Mouse (Mus musculus) lung, postnatal 0 days (tissue): ENCODE measurements around the gene Atp2b1. TPM values are rescaled to one million over a fixed set of nuclear protein-coding genes. Genes with fewer than 3 reads are reported as not detected.

Experiments used
- ATAC-seq: fragments of 200-750 bp; cut with Nextera tagmentation; 2 replicates; pipeline ENCODE4 v1.8.0; 2017; ENCODE audit warnings: moderate library complexity
- DNase-seq: peaks from one replicate; pipeline ENCODE4 v3.0.0-alpha.2; 2016; ENCODE audit warnings: low spot score
- H3K27ac ChIP-seq: fragments of 300-500 bp; sonication (generic); 2 replicates; pipeline ENCODE4 v1.5.1; 2014; ENCODE audit warnings: antibody characterized with exemption, mild to moderate bottlenecking, low read length, mixed read lengths
- H3K27me3 ChIP-seq: fragments of 300-500 bp; sonication (generic); replicated peaks from 2 replicates; pipeline ENCODE4 v1.6.1; 2014; ENCODE audit warnings: low read length, mixed read lengths; ENCODE audit not compliant: insufficient read depth
- H3K36me3 ChIP-seq: fragments of 300-500 bp; sonication (generic); 2 replicates; pipeline ENCODE4 v1.6.1; 2014; ENCODE audit warnings: low read length, mixed read lengths; ENCODE audit not compliant: insufficient read depth
- H3K4me1 ChIP-seq: fragments of 300-500 bp; sonication (generic); 2 replicates; pipeline ENCODE4 v1.6.1; 2014; ENCODE audit warnings: antibody characterized with exemption, low read depth, low read length, mixed read lengths; ENCODE audit not compliant: insufficient read depth
- H3K4me2 ChIP-seq: fragments of 300-500 bp; sonication (generic); replicated peaks from 2 replicates; pipeline ENCODE4 v1.6.1; 2014; ENCODE audit warnings: low read depth, mild to moderate bottlenecking, low read length, moderate library complexity, mixed read lengths
- H3K4me3 ChIP-seq: fragments of 300-500 bp; sonication (generic); 2 replicates; pipeline ENCODE4 v1.5.1; 2014; ENCODE audit warnings: low read depth, low read length
- H3K9ac ChIP-seq: fragments of 300-500 bp; sonication (generic); replicated peaks from 2 replicates; pipeline ENCODE4 v1.6.1; 2014; ENCODE audit warnings: low read depth, mild to moderate bottlenecking
- H3K9me3 ChIP-seq: fragments of 300-500 bp; sonication (generic); 2 replicates; pipeline ENCODE4 v1.6.1; 2016; ENCODE audit warnings: low read length, mixed read lengths
- CTCF ChIP-seq: IDR thresholded peaks from 2 replicates; pipeline ENCODE4 v1.5.1; 2016; ENCODE audit warnings: antibody characterized with exemption, mild to moderate bottlenecking
- EP300 ChIP-seq: IDR thresholded peaks from 2 replicates; pipeline ENCODE4 v1.6.1; 2016; ENCODE audit warnings: antibody characterized with exemption, mild to moderate bottlenecking, control low read depth
- WGBS: fragments of 180-500 bp; shearing (Covaris S2); extraction: QIAGEN DNeasy Blood & Tissue Kit; methylation state at CpG from one replicate; pipeline ENCODE4 v1.1.7; 2014; 5-methylcytosine and 5-hydroxymethylcytosine counted together
- polyA plus RNA-seq: library from polyadenylated mRNA; unstranded; fragments of >200 nt; fragmentation: Nextera tagmentation; extraction: Ambion mirVana; gene quantifications from 2 replicates; pipeline ENCODE4 v1.2.1, GENCODE M21; 2015

The Atp2b1 gene
- polyA plus RNA-seq, 1 experiment from 2014 or later = 277 TPM

DNA sequence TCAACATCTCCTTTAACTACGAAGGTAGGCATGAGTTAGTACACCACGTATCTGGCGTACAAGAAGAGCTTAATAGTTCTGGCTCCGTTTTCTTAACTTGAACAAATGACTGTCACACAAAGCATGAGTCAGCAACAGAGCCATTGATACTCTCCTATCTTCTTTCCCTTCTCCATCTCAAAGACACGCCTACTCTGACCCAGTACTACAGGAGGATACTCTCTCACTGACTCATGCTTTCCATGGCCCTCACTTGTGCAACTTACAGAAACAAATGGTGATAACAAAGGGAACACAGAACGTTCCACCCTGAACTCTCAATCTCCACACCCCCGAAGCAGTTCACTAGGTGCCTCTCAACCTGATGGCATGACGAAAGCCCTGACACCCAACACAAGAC, 34.1 kb upstream of the Atp2b1 start:
- WGBS = 80% methylated on average over 8 of the region's 8 CpGs
- H3K4me3 ChIP-seq = no peak overlapping the region
- H3K9me3 ChIP-seq = no peaks in the 10 kb centered on the region
- no peak overlapping the region for H3K27ac ChIP-seq
- no peaks in the 10 kb centered on the region for H3K4me1 ChIP-seq
- no peak overlapping the region for H3K4me2 ChIP-seq
- no peaks in the 10 kb centered on the region for H3K36me3 ChIP-seq
- ATAC-seq = peak; percentile 58
- TF ChIP-seq EP300 (no peak; the same call in 1 of the 2 replicates), CTCF (no peak)
- no peaks in the 10 kb centered on the region for H3K27me3 ChIP-seq
- DNase-seq = peak; percentile 68
- no peak overlapping the region for H3K9ac ChIP-seq

DNA sequence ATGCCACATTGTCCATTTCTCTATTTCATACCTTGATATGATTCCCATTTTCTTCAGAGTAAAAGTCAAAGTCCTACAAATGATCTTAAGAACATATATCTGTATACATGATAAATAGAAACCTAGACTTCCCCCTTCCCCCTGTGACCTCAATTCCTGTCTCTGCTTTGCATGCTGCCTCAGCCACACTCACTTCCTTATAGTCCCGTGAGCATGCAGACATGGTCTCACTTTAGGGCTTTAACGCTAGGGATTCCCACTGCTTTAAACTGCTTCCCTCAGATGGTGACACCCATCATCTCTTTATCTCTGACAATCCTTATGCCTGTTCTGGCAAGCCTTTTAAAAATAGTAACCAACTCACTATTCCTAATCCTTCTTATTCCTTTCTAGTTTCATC, 33.5 kb upstream of the Atp2b1 start:
- DNase-seq = peak; percentile 32
- 74% methylated on average over 2 of the region's 2 CpGs for WGBS
- no peak overlapping the region for H3K4me3 ChIP-seq

DNA sequence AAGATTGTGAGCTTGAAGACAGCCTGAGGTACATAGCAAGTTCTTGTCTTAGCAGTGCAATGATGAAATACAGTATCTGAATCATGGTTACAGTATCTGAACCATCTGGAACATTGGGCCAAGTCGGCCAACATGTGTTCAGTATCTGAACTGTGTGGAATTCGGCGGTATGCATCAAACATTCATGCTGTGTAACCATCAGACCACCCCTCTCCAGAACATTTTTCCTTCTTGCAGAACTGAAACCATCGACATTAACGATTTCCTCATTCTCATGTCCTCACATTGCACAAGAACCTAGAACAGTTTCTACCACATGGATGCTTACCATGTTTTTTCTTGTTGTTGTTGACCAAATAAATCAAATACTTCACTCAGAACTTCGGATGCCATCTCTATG, 32.7 kb upstream of the Atp2b1 start:
- H3K9me3 ChIP-seq = no peaks in the 10 kb centered on the region
- H3K36me3 ChIP-seq = no peaks in the 10 kb centered on the region
- peak; percentile 64 for DNase-seq
- 76% methylated on average over 6 of the region's 6 CpGs for WGBS
- H3K27me3 ChIP-seq = no peaks in the 10 kb centered on the region
- H3K4me1 ChIP-seq = no peaks in the 10 kb centered on the region
- no peak overlapping the region for H3K4me2 ChIP-seq
- no peak for ATAC-seq
- TF ChIP-seq EP300 (peak; percentile 28; the same call in 1 of the 2 replicates), CTCF (no peak)
- no peak overlapping the region for H3K9ac ChIP-seq
- H3K4me3 ChIP-seq = no peak overlapping the region
- H3K27ac ChIP-seq = no peak overlapping the region

More for the DNA sequence above, 33.5 kb upstream of the Atp2b1 start:
- Histone ChIP-seq H3K9me3 (no peaks in the 10 kb centered on the region), H3K27ac (no peak overlapping the region), H3K27me3 (no peaks in the 10 kb centered on the region), H3K36me3 (no peaks in the 10 kb centered on the region), H3K4me2 (no peak overlapping the region), H3K9ac (no peak overlapping the region), H3K4me1 (no peaks in the 10 kb centered on the region)
- no peak for ATAC-seq
- TF ChIP-seq EP300 = no peak
- TF ChIP-seq CTCF = no peak

DNA sequence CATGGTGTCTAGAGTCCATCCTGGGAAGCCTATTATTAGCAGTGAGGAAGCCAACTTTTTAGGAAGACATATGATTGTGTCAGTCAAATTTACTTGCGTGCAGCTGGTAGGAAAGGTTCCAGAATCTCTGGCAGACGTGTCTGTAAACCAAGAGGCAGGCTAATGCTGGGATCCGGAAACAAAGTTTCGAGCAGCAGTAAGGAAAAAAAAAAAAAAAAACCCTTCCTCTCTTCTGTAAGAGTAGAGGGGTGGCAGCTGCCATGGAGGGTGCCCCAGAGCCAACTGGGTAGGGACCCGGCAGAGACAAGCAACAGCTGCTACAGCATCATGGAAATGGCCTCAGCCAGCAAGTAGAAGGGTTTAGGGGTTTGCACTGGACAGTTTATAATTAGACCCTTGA, 31.6 kb upstream of the Atp2b1 start:
- Histone ChIP-seq H3K4me2 (no peak overlapping the region), H3K9ac (no peak overlapping the region), H3K27me3 (no peaks in the 10 kb centered on the region), H3K4me1 (no peaks in the 10 kb centered on the region), H3K9me3 (no peaks in the 10 kb centered on the region), H3K36me3 (no peaks in the 10 kb centered on the region), H3K27ac (0 out of 2 replicates have a peak overlapping the region, but pooled peaks have one; percentile 1), H3K4me3 (no peak overlapping the region)
- TF ChIP-seq CTCF (no peak), EP300 (no peak)
- DNase-seq (peak; percentile 32), ATAC-seq (peak; percentile 18; the same call in 1 of the 2 replicates)
- 40% methylated on average over 5 of the region's 5 CpGs for WGBS

DNA sequence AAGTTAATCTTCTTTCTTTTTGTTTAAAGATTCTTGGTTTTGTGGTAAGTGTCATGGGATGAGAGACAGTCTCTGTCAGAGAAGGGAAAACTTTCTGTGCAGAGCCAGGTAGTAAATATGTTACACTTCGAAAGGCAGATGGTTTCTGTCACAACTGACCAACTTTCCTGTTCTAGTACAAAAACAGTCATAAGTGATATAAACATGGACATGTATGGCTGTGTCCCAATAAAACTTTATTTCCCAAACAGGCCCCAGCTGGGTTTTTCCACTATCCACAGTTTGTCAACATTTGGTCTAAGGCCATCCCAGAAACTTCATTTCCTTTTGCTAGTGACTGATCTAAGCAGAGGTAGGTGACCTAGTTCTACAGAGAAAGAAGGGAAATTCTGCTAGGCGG, 29.8 kb upstream of the Atp2b1 start:
- no peaks in the 10 kb centered on the region for H3K27me3 ChIP-seq
- no peak overlapping the region for H3K4me3 ChIP-seq
- H3K9ac ChIP-seq = no peak overlapping the region
- H3K36me3 ChIP-seq = no peaks in the 10 kb centered on the region
- H3K4me2 ChIP-seq = no peak overlapping the region
- no peaks in the 10 kb centered on the region for H3K4me1 ChIP-seq
- H3K27ac ChIP-seq = no peak overlapping the region
- TF ChIP-seq CTCF = no peak
- TF ChIP-seq EP300 = peak; percentile 71
- WGBS = 73% methylated on average over 2 of the region's 2 CpGs
- peak; percentile 81 for DNase-seq
- no peaks in the 10 kb centered on the region for H3K9me3 ChIP-seq
- ATAC-seq = peak; percentile 76

DNA sequence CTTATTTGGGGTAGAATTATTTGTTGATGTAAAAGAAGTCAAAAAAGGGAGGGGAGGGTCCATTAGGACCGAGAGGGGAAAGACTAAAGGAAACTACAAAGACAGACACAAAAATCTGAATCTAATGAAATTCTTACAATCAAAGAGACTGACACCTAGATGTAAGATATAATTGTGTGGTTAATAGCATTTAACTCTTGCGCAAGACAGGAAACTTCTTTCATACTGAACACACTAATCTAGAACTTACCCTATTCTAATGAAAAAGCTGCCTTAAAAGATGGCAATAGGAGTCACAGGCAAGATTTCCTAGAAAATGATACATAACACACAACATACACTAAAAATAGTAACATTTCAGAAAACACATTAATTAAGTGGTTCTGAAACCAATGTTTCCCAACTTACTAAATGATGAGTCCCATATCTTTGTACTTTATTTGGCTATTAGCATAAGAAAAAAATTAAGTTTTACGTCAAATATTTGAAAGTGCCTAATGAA, 27.4 kb upstream of the Atp2b1 start:
- DNase-seq = peak; percentile 58
- ATAC-seq = no peak
- Histone ChIP-seq H3K4me3 (no peak overlapping the region), H3K36me3 (no peaks in the 10 kb centered on the region), H3K27me3 (no peaks in the 10 kb centered on the region), H3K4me1 (no peaks in the 10 kb centered on the region), H3K27ac (no peak overlapping the region), H3K9ac (no peak overlapping the region), H3K4me2 (no peak overlapping the region), H3K9me3 (no peaks in the 10 kb centered on the region)
- 84% methylated on average over 3 of the region's 3 CpGs for WGBS
- TF ChIP-seq EP300 = peak; percentile 56
- TF ChIP-seq CTCF = no peak

DNA sequence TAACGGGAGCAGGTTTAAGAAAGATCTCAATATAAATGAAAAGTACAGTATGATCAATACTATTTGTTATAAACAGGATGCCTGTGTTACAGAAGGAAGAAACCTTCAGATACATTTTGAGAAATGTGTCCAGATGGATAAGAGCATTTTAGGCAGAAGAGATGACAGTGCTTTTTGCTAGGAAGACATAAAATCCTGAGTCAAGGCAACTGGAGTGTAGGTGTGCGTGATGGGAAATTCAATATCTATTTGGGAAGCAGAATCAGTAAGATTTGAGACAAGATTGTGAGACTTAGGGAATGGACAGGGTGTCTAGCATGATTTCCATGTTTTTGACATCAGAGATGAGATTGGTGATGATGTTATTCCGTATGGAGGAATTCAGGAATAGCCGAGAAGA, 22.8 kb upstream of the Atp2b1 start:
- no peaks in the 10 kb centered on the region for H3K36me3 ChIP-seq
- TF ChIP-seq EP300 = no peak
- TF ChIP-seq CTCF = no peak
- H3K27me3 ChIP-seq = no peaks in the 10 kb centered on the region
- no peak overlapping the region for H3K4me2 ChIP-seq
- H3K9ac ChIP-seq = no peak overlapping the region
- no peak overlapping the region for H3K27ac ChIP-seq
- no peak overlapping the region for H3K4me3 ChIP-seq
- WGBS = 94% methylated on average over 4 of the region's 4 CpGs
- no peaks in the 10 kb centered on the region for H3K4me1 ChIP-seq
- no peak for DNase-seq
- no peak for ATAC-seq
- no peaks in the 10 kb centered on the region for H3K9me3 ChIP-seq
